Mouse (Mus musculus) hindbrain, embryonic 12.5 days (tissue): ENCODE measurements at regions not wholly inside any gene's neighbourhood (a gene's known extent, or its start where the extent isn't known, plus 50 kb on each side); places are given as distances from the start of the nearest gene placed in this dataset.

ENCODE experiments used
- ATAC-seq: fragments of 200-750 bp; cut with Nextera tagmentation; 2 replicates; pipeline ENCODE4 v1.8.0; 2017; ENCODE audit warnings: moderate TSS enrichment; ENCODE audit not compliant: low FRiP score
- H3K27ac ChIP-seq: fragments of 300-500 bp; sonication (generic); 2 replicates; pipeline ENCODE4 v1.5.1; 2016; ENCODE audit warnings: mild to moderate bottlenecking
- H3K27me3 ChIP-seq: fragments of 300-500 bp; sonication (generic); 2 replicates; pipeline ENCODE4 v1.6.1; 2016; ENCODE audit warnings: mild to moderate bottlenecking
- H3K36me3 ChIP-seq: fragments of 300-500 bp; sonication (generic); 2 replicates; pipeline ENCODE4 v1.6.1; 2016; ENCODE audit warnings: mild to moderate bottlenecking
- H3K4me1 ChIP-seq: fragments of 300-500 bp; sonication (generic); 2 replicates; pipeline ENCODE4 v1.6.1; 2016
- H3K4me2 ChIP-seq: fragments of 300-500 bp; sonication (generic); replicated peaks from 2 replicates; pipeline ENCODE4 v1.6.1; 2016; ENCODE audit warnings: mild to moderate bottlenecking
- H3K4me3 ChIP-seq: fragments of 300-500 bp; sonication (generic); 2 replicates; pipeline ENCODE4 v1.5.1; 2016; ENCODE audit warnings: mild to moderate bottlenecking
- H3K9ac ChIP-seq: fragments of 300-500 bp; sonication (generic); 2 replicates; pipeline ENCODE4 v1.6.1; 2016; ENCODE audit warnings: mild to moderate bottlenecking, moderate library complexity
- H3K9me3 ChIP-seq: fragments of 300-500 bp; sonication (generic); replicated peaks from 2 replicates; pipeline ENCODE4 v1.6.1; 2016; ENCODE audit warnings: mild to moderate bottlenecking
- WGBS: fragments of 180-500 bp; shearing (Covaris S2); methylation state at CpG from one replicate; pipeline ENCODE4 v1.1.7; 2016; 5-methylcytosine and 5-hydroxymethylcytosine counted together

- ATAC-seq: no peak
- no peak overlapping the region for H3K27ac ChIP-seq
- H3K9me3 ChIP-seq: no peaks in the 10 kb centered on the region
- no peaks in the 10 kb centered on the region for H3K36me3 ChIP-seq
- H3K9ac ChIP-seq: no peak overlapping the region
- H3K4me3 ChIP-seq: no peak overlapping the region
- 95% methylated on average over 15 of the region's 15 CpGs for WGBS
- H3K4me2 ChIP-seq: no peak overlapping the region
- no peaks in the 10 kb centered on the region for H3K27me3 ChIP-seq
- H3K4me1 ChIP-seq: no peaks in the 10 kb centered on the region
These were observed 78.9 kb upstream of the Slc38a2 start for GRCm38 (mm10) chr15:96778321-96778926.

GRCm38 (mm10) chr15:96776476-96777075, 77.0 kb upstream of the Slc38a2 start:
- no peak for ATAC-seq
- Histone ChIP-seq H3K4me1 (no peaks in the 10 kb centered on the region; the same call in 1 of the 2 replicates), H3K27me3 (no peaks in the 10 kb centered on the region), H3K4me3 (no peak overlapping the region), H3K27ac (no peak overlapping the region), H3K9me3 (no peaks in the 10 kb centered on the region), H3K4me2 (no peak overlapping the region), H3K36me3 (no peaks in the 10 kb centered on the region), H3K9ac (no peak overlapping the region)
- 83% methylated on average over 9 of the region's 9 CpGs for WGBS

- Histone ChIP-seq H3K4me3 (no peak overlapping the region), H3K4me1 (no peaks in the 10 kb centered on the region; the same call in 1 of the 2 replicates), H3K9ac (no peak overlapping the region), H3K4me2 (no peak overlapping the region), H3K27ac (no peak overlapping the region), H3K36me3 (no peaks in the 10 kb centered on the region), H3K27me3 (no peaks in the 10 kb centered on the region), H3K9me3 (no peaks in the 10 kb centered on the region)
- WGBS: 94% methylated on average over 5 of the region's 5 CpGs
- no peak for ATAC-seq
These were observed 75.6 kb upstream of the Slc38a2 start for GRCm38 (mm10) chr15:96775129-96775528.

GRCm38 (mm10) chr15:96774664-96775063, 75.1 kb upstream of the Slc38a2 start:
- WGBS: 56% methylated on average over 6 of the region's 6 CpGs
- Histone ChIP-seq H3K4me2 (no peak overlapping the region), H3K36me3 (no peaks in the 10 kb centered on the region), H3K9me3 (no peaks in the 10 kb centered on the region), H3K4me1 (no peaks in the 10 kb centered on the region; the same call in 1 of the 2 replicates), H3K27ac (no peak overlapping the region), H3K27me3 (no peaks in the 10 kb centered on the region), H3K9ac (no peak overlapping the region), H3K4me3 (no peak overlapping the region)
- no peak for ATAC-seq

GRCm38 (mm10) chr15:96773656-96774055, 74.1 kb upstream of the Slc38a2 start:
- ATAC-seq: no peak
- no peaks in the 10 kb centered on the region for H3K27me3 ChIP-seq
- H3K4me2 ChIP-seq: no peak overlapping the region
- H3K9ac ChIP-seq: no peak overlapping the region
- H3K27ac ChIP-seq: no peak overlapping the region
- H3K36me3 ChIP-seq: no peaks in the 10 kb centered on the region
- WGBS: 71% methylated on average over 1 of the region's 1 CpGs
- H3K4me3 ChIP-seq: no peak overlapping the region
- H3K4me1 ChIP-seq: peaks cover under 1% of the 10 kb centered on the region; the same call in 1 of the 2 replicates
- H3K9me3 ChIP-seq: no peaks in the 10 kb centered on the region

- ATAC-seq: no peak
These were observed 73.2 kb upstream of the Slc38a2 start for GRCm38 (mm10) chr15:96772701-96773100.

GRCm38 (mm10) chr15:96770786-96771185, 71.3 kb upstream of the Slc38a2 start:
- Histone ChIP-seq H3K9ac (no peak overlapping the region), H3K9me3 (no peaks in the 10 kb centered on the region), H3K27me3 (no peaks in the 10 kb centered on the region), H3K4me3 (no peak overlapping the region), H3K27ac (no peak overlapping the region), H3K4me1 (peaks cover 4% of the 10 kb centered on the region; the same call in 1 of the 2 replicates), H3K4me2 (no peak overlapping the region), H3K36me3 (no peaks in the 10 kb centered on the region)
- ATAC-seq: no peak
- 93% methylated on average over 8 of the region's 8 CpGs for WGBS

More at GRCm38 (mm10) chr15:96772701-96773100, 73.2 kb upstream of the Slc38a2 start:
- no peaks in the 10 kb centered on the region for H3K36me3 ChIP-seq
- no peak overlapping the region for H3K4me2 ChIP-seq
- H3K27ac ChIP-seq: no peak overlapping the region
- no peaks in the 10 kb centered on the region for H3K27me3 ChIP-seq
- 78% methylated on average over 8 of the region's 8 CpGs for WGBS
- no peak overlapping the region for H3K9ac ChIP-seq
- no peaks in the 10 kb centered on the region for H3K9me3 ChIP-seq
- H3K4me1 ChIP-seq: peaks cover 4% of the 10 kb centered on the region; the same call in 1 of the 2 replicates
- no peak overlapping the region for H3K4me3 ChIP-seq

GRCm38 (mm10) chr15:96770299-96770698, 70.8 kb upstream of the Slc38a2 start:
- Histone ChIP-seq H3K9ac (no peak overlapping the region), H3K9me3 (no peaks in the 10 kb centered on the region), H3K4me2 (no peak overlapping the region), H3K4me1 (peaks cover 4% of the 10 kb centered on the region; the same call in 1 of the 2 replicates), H3K36me3 (no peaks in the 10 kb centered on the region), H3K4me3 (no peak overlapping the region), H3K27ac (no peak overlapping the region), H3K27me3 (no peaks in the 10 kb centered on the region)
- WGBS: 91% methylated on average over 7 of the region's 7 CpGs
- ATAC-seq: no peak

GRCm38 (mm10) chr15:96769751-96770150, 70.2 kb upstream of the Slc38a2 start:
- Histone ChIP-seq H3K27me3 (no peaks in the 10 kb centered on the region), H3K4me2 (no peak overlapping the region), H3K4me3 (no peak overlapping the region), H3K9ac (no peak overlapping the region), H3K36me3 (no peaks in the 10 kb centered on the region), H3K27ac (no peak overlapping the region), H3K4me1 (peaks cover 4% of the 10 kb centered on the region; the same call in 1 of the 2 replicates), H3K9me3 (no peaks in the 10 kb centered on the region)
- no peak for ATAC-seq
- WGBS: 68% methylated on average over 11 of the region's 11 CpGs

- no peak overlapping the region; the same call in 1 of the 2 replicates for H3K27ac ChIP-seq
- no peak overlapping the region for H3K4me3 ChIP-seq
- H3K9ac ChIP-seq: no peak overlapping the region
- H3K27me3 ChIP-seq: no peaks in the 10 kb centered on the region
- peaks cover 4% of the 10 kb centered on the region; the same call in 1 of the 2 replicates for H3K4me1 ChIP-seq
- 78% methylated on average over 19 of the region's 19 CpGs for WGBS
- H3K9me3 ChIP-seq: no peaks in the 10 kb centered on the region
- ATAC-seq: no peak
- no peak overlapping the region for H3K4me2 ChIP-seq
- no peaks in the 10 kb centered on the region for H3K36me3 ChIP-seq
These were observed 68.9 kb upstream of the Slc38a2 start for GRCm38 (mm10) chr15:96768301-96768993.

GRCm38 (mm10) chr15:96767188-96767587, 67.7 kb upstream of the Slc38a2 start:
- Histone ChIP-seq H3K9me3 (no peaks in the 10 kb centered on the region), H3K4me1 (0 out of 2 replicates have a peak, but pooled peaks cover 4% of the 10 kb centered on the region), H3K9ac (no peak overlapping the region), H3K27me3 (no peaks in the 10 kb centered on the region), H3K4me3 (no peak overlapping the region), H3K27ac (no peak overlapping the region), H3K36me3 (no peaks in the 10 kb centered on the region), H3K4me2 (no peak overlapping the region)
- 86% methylated on average over 5 of the region's 5 CpGs for WGBS
- no peak for ATAC-seq

- Histone ChIP-seq H3K4me1 (0 out of 2 replicates have a peak, but pooled peaks cover 4% of the 10 kb centered on the region), H3K36me3 (no peaks in the 10 kb centered on the region), H3K27ac (no peak overlapping the region), H3K4me3 (no peak overlapping the region), H3K4me2 (no peak overlapping the region), H3K27me3 (no peaks in the 10 kb centered on the region), H3K9ac (no peak overlapping the region), H3K9me3 (no peaks in the 10 kb centered on the region)
- WGBS: 95% methylated on average over 9 of the region's 9 CpGs
- no peak for ATAC-seq
These were observed 66.7 kb upstream of the Slc38a2 start for GRCm38 (mm10) chr15:96766238-96766637.
